Mouse (Mus musculus) mouse trophoblast stem cell (cell line): ENCODE results near the gene Higd1c.
"Not testable (repeated sequence)": the region's sequence is repeated elsewhere in the genome, so short reads cannot be mapped to it uniquely, and the experiment has no call there.

ENCODE experiments used
- in situ Hi-C, 2 experiments: fragments of 300-500 bp; cut with MseI, MboI; formaldehyde crosslinking; loops; 2 replicates in 1 of 2; 3 replicates in 1 of 2; pipeline ENCODE4 v1.15.1; 2025

Higd1c gene

DNA sequence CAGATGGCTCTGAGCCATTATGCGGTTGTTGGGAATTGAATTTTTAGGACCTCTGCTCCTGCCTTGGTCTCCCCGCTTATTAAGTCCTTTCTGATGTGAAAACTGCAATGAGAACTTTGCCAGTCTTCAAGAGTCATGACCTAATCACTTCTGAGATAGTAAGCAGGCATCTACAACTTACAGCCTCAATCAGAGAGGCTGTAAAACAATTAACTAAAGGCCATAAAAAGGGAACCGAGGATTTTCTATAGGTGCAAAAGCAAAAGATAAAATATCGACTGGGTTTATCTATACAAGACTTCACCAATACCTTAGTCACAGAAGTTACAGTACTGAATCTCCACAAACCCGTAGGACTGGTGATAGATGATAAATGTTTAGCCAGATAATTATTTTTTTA is 8.5 kb upstream of the Higd1c start:
- in situ Hi-C loops: no loop called here

DNA sequence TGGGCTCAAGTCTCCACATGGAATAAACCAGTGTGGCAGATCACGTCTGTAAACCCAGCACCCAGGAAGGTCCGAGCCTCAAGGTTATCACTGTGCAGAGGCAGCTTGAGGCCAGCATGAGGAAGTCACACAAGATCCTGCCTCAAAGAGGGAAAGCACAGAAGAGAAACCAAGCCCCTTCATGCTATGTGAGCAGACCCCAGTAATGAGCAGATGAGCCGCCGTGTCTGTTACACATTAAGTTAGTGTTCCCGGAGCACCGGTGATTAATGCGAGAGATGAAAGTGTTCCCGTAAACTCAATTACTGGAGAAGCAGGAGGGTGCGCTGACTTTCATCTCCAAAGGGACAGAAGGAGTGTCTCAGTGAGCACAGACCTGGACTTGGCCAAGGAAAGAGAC is 1.6 kb downstream of the Higd1c start:
- in situ Hi-C loops: not testable (repeated sequence)

- in situ Hi-C loops: no loop called here
These were observed 2.8 kb downstream of the Higd1c start for GRCm38 (mm10) chr15:100367119-100367518.

- in situ Hi-C loops: no loop called here
These were observed 10.7 kb downstream of the Higd1c start for GRCm38 (mm10) chr15:100375066-100375465.

GRCm38 (mm10) chr15:100377847-100378505 is 13.6 kb downstream of the Higd1c start:
- in situ Hi-C loops: not testable (repeated sequence)

DNA sequence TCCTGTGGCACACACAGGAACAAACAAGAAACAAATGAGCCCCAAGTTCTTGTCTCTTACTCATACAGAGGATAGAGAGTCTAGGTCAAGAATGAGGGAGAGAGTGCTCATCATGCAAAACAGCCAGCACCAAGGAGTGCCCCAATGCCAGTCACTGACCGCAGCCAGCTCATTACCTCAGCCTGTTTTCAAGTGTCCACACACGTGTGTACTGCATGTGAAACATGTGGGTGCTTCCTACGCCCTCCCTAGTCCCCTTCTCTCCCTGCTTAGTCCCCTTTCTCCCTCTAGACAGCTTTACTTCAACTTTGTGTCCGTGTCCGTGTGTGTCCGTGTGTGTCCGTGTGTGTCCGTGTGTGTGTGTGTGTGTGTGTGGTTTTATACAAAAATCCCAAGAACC is 15.3 kb downstream of the Higd1c start:
- in situ Hi-C loops: no loop called here

DNA sequence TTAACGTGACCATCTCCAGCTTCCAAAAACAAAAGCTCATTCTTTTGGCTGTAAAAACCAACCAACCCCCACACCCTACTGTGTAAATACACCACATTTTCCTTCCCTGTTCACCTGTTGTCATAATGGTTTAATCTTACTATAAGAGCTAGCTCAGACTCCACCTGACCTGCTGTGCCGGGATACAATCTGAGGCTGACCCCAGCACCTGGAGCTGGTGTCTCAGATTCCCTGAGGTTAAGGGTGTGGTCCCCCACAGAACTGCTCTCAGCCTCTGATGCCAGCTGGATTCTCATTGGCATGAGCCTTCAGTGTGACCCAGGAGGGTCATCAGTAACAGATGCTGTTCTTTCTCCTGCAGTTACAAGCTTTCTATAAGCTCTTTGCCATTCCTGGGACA is 15.8 kb downstream of the Higd1c start:
- in situ Hi-C loops: no loop called here

DNA sequence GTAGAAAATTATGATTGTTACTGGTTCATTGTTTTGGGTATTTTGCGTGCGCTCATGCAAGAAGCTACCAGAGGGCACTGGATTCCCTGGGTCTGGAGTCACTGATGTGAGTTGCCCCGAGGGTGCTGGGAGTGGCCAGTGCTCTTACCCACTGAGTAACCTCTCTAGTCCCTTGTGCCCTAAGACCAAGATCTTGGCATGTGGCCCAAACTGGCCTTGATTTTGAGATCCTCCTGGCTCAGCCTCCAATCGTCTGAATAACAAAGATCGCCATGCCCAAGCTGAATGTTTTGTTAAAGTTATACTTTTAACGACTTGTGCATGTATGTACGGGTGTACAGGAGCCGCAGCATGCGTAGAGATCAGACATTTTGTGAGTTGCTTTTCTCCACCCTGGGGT is 21.4 kb downstream of the Higd1c start:
- in situ Hi-C loops: no loop called here

- in situ Hi-C loops: no loop called here
These were observed 23.3 kb downstream of the Higd1c start for GRCm38 (mm10) chr15:100387544-100388223.

- in situ Hi-C loops: no loop called here
These were observed 24.0 kb downstream of the Higd1c start for GRCm38 (mm10) chr15:100388224-100388835.

DNA sequence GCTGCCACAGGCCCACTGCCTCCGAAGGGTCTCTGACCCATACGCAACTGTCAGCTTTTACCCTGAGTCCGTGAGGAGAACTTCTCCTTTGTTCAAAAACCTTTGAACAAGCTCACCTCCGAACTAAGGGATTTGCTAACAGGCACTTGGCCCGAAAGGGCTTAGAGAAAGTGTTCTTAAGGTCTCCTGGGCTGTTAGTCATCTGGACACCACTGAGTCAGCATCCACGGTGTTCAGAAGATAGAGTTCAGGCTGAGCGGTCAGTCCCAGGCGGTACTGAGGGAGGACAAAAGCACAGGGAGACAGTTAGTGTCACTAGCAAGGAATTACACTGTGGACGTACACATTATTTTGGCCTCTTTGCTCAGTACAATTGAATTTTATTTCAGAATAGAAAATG is 24.5 kb downstream of the Higd1c start:
- in situ Hi-C loops: no loop called here

DNA sequence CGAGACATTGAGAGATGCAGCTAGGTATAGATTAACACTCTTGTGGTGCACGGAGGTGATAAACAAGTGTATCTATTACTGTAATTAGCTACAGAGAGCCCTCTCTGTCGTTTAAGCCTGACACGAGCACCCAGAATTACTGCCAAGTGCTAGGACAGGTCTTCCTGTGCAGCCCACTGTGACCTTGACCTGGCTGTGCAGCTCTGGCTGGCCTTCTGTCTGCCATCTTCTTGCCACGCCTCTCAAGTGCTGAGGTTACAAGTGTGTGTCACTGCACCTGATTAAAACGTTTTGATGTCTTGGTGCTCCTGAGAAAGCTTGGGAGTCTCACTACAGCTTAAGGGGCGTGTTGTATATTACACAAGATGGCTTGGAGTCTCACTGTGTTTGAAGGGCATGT is 26.7 kb downstream of the Higd1c start:
- in situ Hi-C loops: no loop called here

DNA sequence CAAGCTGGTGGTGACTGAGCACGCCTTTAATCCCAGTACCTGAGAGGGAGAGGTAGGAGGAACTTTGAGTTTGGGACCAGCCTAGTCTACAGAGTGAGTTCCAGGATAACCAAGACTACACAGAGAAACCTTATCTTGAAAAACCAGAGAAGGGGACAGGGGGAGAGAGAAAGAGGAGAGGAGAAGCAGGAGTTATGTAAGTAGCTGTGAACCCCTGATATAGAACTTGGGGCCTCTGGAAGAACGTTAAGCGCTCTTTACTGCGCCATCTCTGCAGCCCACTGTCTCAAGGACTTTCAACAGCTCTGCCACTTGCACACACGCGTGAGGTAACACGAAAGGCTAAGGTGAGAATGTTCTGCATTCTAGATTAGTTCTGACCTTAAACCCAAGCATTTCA is 27.3 kb downstream of the Higd1c start:
- in situ Hi-C loops: no loop called here

GRCm38 (mm10) chr15:100393016-100393415 is 28.7 kb downstream of the Higd1c start:
- in situ Hi-C loops: no loop called here

- in situ Hi-C loops: no loop called here
These were observed 31.2 kb downstream of the Higd1c start for GRCm38 (mm10) chr15:100395561-100395960.

- in situ Hi-C loops: no loop called here
These were observed 36.4 kb downstream of the Higd1c start for GRCm38 (mm10) chr15:100400592-100401250.

DNA sequence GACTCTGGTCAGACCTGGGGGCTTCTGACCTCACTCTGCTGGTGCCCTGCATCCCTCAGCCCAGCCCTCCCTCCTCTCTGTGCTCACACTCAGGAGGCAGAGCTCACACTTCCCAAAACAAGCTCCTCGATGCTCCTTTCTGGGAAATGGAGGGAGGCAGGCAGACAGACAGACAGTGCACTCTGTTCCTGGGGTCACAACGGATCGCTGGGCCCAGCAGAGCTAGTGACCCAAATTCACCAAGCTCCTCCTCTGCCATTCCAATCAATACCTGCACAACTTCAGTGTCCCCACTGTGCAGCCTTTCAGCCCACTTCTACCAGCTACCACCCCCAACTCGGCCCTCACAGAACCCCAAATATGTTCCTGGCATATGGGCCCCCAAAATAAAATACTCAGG is 37.5 kb downstream of the Higd1c start:
- in situ Hi-C loops: no loop called here

DNA sequence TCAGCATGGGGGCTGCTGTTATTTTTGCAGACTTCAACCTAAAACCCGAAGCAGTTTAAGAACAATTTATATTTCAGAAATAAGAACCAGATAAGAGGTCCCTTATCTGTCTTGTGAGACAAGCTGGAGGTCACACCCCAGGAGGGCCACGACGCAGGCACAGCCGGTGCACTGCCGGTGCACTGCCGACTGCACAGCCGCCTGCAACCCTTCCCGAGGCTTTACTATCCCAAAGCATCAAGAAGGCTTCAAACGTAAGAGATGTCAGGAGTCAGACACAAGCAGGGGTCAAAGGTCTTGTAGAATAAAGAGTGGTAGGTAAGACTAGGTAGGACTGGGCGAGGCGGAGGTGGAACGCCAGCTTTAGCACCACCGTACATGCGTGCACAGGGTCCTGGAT is 38.0 kb downstream of the Higd1c start:
- in situ Hi-C loops: no loop called here

DNA sequence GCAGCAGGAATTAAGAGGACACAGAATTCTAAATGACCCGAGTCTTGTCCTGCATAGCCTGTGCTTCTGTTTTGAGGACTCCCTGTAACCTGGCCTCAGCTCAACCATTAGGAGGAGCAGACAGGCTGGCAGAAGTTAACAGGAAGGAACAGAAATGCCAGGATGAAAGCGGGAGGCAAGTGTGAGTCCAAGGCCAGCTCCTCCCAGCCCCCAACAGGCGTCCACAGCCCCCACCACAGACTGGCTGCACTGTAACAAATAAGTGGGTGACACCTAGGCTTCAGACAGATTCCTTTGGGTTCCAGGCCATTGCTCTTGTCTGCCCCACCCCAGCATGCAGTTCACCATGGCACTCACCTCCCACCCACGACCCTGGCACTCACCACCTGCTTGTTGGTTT is 38.5 kb downstream of the Higd1c start:
- in situ Hi-C loops: no loop called here

- in situ Hi-C loops: no loop called here
These were observed 39.1 kb downstream of the Higd1c start for GRCm38 (mm10) chr15:100403318-100404000.

DNA sequence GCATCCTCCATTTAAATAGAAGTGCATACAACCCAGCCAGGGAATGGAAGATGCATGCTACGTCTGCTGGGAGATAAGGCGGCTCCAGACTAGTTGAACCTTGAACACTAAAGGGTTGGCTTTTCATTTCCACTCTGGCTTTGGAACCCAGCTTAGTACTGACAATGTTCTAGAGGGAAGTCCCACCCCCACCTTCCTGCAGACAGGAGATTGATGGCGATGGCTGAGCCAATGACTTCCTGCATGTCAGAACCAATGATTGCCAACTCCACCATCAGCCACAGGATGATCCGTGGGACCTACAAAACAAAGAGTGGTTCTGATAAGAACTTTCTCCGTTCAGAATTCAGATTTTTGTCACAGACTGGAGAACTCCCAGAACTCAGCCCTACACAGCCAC is 41.7 kb downstream of the Higd1c start:
- in situ Hi-C loops: no loop called here
